In genomic region chr3:98991276-98991675, GRCm38 (mm10) we compare ENCODE assay signal across 16 mouse cellular contexts.
A peak's percentile ranks its signal among the peaks of the same experiment; 100 is the strongest.
DNase-seq lines count a peak whose midpoint lies in the region; ATAC-seq and TF ChIP-seq lines count a peak whose summit lies in the region.
"Had no signal": no experiment of that assay in that cellular context is flagged by ENCODE, and none has a peak within 500 bp of the region (broad histone marks: within the 10 kb centered on the region; RNA-seq: fewer than 3 reads in every experiment).

No protein-coding gene starts in this region.

- peak; percentile 41; the same call in 1 of the 2 replicates for ATAC-seq in forebrain, embryonic 13.5 days
- ATAC-seq in forebrain, postnatal 0 days, result no peak
- no peak for ATAC-seq in embryonic facial prominence, embryonic 15.5 days (ENCODE audit: insufficient number of reproducible peaks, low FRiP score, low TSS enrichment, low read depth)
- ATAC-seq in limb, embryonic 14.5 days (ENCODE audit: low FRiP score, low read depth), result peak; percentile 45
- ATAC-seq in cerebellum, adult (ENCODE audit: insufficient number of reproducible peaks, low FRiP score, low TSS enrichment), result no peak
- ATAC-seq: intestine, embryonic 15.5 days had no signal

- WGBS in forebrain, embryonic 13.5 days, result 51% methylated on average over 6 of the region's 6 CpGs
- 47% methylated on average over 6 of the region's 6 CpGs for whole genome bisulfite sequencing in forebrain, postnatal 0 days
- 32% methylated on average over 6 of the region's 6 CpGs for WGBS in embryonic facial prominence, embryonic 15.5 days
- WGBS in limb, embryonic 14.5 days, result 14% methylated on average over 6 of the region's 6 CpGs

- no peaks in the 10 kb centered on the region for H3K27me3 ChIP-seq in forebrain, embryonic 13.5 days
- H3K27me3 ChIP-seq in forebrain, postnatal 0 days (ENCODE audit: insufficient read depth, low read length), result no peaks in the 10 kb centered on the region
- H3K27me3 ChIP-seq in embryonic facial prominence, embryonic 15.5 days, result no peaks in the 10 kb centered on the region
- no peaks in the 10 kb centered on the region for H3K27me3 ChIP-seq in limb, embryonic 14.5 days (ENCODE audit: control insufficient read depth, insufficient read depth, low read length)
- H3K27me3 ChIP-seq: CH12.LX; heart, embryonic 15.5 days; hindbrain, embryonic 13.5 days; intestine, embryonic 15.5 days; midbrain, embryonic 15.5 days had no signal

- no peak overlapping the region for H3K4me3 ChIP-seq in forebrain, embryonic 13.5 days
- no peak overlapping the region for H3K4me3 ChIP-seq in forebrain, postnatal 0 days (ENCODE audit: low read depth, low read length)
- H3K4me3 ChIP-seq in embryonic facial prominence, embryonic 15.5 days (replicated peaks), result no peak overlapping the region
- no peak overlapping the region for H3K4me3 ChIP-seq in limb, embryonic 14.5 days (replicated peaks; ENCODE audit: low read length)
- H3K4me3 ChIP-seq: heart, embryonic 15.5 days; hindbrain, embryonic 13.5 days; intestine, embryonic 15.5 days; midbrain, embryonic 15.5 days had no signal

- H3K9me3 ChIP-seq in forebrain, embryonic 13.5 days (replicated peaks), result no peaks in the 10 kb centered on the region
- no peaks in the 10 kb centered on the region for H3K9me3 ChIP-seq in forebrain, postnatal 0 days (ENCODE audit: low read length)
- H3K9me3 ChIP-seq in embryonic facial prominence, embryonic 15.5 days (replicated peaks), result no peaks in the 10 kb centered on the region
- H3K9me3 ChIP-seq in limb, embryonic 14.5 days (ENCODE audit: control insufficient read depth, low read length), result 0 out of 2 replicates have a peak, but pooled peaks cover 5% of the 10 kb centered on the region
- H3K9me3 ChIP-seq: heart, embryonic 15.5 days; hindbrain, embryonic 13.5 days; intestine, embryonic 15.5 days; midbrain, embryonic 15.5 days had no signal

- intact Hi-C loops in left cerebral cortex, postnatal 25 days (cut with DNase I), result no loop called here

- TF ChIP-seq POLR2A in limb, embryonic 14.5 days (IDR thresholded peaks at IDR 0.05; ENCODE audit: borderline replicate concordance, extremely low read depth, insufficient read depth, insufficient read length), result no peak

- no peak for TF ChIP-seq CTCF in forebrain, postnatal 0 days (IDR thresholded peaks at IDR 0.05; ENCODE audit: low read depth)

- no peak for DNase-seq in forebrain, postnatal 0 days
- peak; percentile 10 for DNase-seq in kidney, postnatal 14 days
- DNase-seq in kidney, adult 18-20 months, result no peak
- peak; percentile 52 for DNase-seq in limb, embryonic 14.5 days (ENCODE audit: low spot score)
- no peak for DNase-seq in left cerebral cortex, postnatal 25 days (ENCODE audit: low spot score in 2 of 2)
- DNase-seq: adrenal gland, adult 8-10 months; cerebellum, adult 11-12 months; lung, adult 2 months had no signal

- no peaks in the 10 kb centered on the region for H3K36me3 ChIP-seq in forebrain, embryonic 13.5 days (ENCODE audit: poor library complexity, severe bottlenecking)
- H3K36me3 ChIP-seq in forebrain, postnatal 0 days (ENCODE audit: insufficient read depth), result no peaks in the 10 kb centered on the region
- H3K36me3 ChIP-seq in embryonic facial prominence, embryonic 15.5 days, result no peaks in the 10 kb centered on the region
- no peaks in the 10 kb centered on the region for H3K36me3 ChIP-seq in limb, embryonic 14.5 days (ENCODE audit: control insufficient read depth, insufficient read depth, low read length)
- H3K36me3 ChIP-seq: heart, embryonic 15.5 days; hindbrain, embryonic 13.5 days; intestine, embryonic 15.5 days; midbrain, embryonic 15.5 days had no signal

- H3K4me2 ChIP-seq in forebrain, embryonic 13.5 days, result peak overlapping the region; percentile 34
- no peak overlapping the region for H3K4me2 ChIP-seq in forebrain, postnatal 0 days (ENCODE audit: low read depth)
- H3K4me2 ChIP-seq in embryonic facial prominence, embryonic 15.5 days (replicated peaks), result peak overlapping the region; percentile 36
- H3K4me2 ChIP-seq in limb, embryonic 14.5 days (replicated peaks; ENCODE audit: low read depth, low read length, severe bottlenecking), result peak overlapping the region; percentile 31; the same call in 1 of the 2 replicates
- H3K4me2 ChIP-seq: intestine, embryonic 15.5 days; midbrain, embryonic 15.5 days had no signal

- no peak overlapping the region for H3K9ac ChIP-seq in forebrain, embryonic 13.5 days
- H3K9ac ChIP-seq in forebrain, postnatal 0 days, result no peak overlapping the region
- no peak overlapping the region for H3K9ac ChIP-seq in embryonic facial prominence, embryonic 15.5 days
- H3K9ac ChIP-seq in limb, embryonic 14.5 days (ENCODE audit: low read depth, low read length, severe bottlenecking), result no peak overlapping the region
- H3K9ac ChIP-seq: heart, embryonic 15.5 days; hindbrain, embryonic 13.5 days; intestine, embryonic 15.5 days; midbrain, embryonic 15.5 days had no signal

- no peak overlapping the region for H3K27ac ChIP-seq in forebrain, embryonic 13.5 days
- H3K27ac ChIP-seq in forebrain, postnatal 0 days (ENCODE audit: low read depth, low read length), result no peak overlapping the region
- peak overlapping the region; percentile 86; the same call in 1 of the 2 replicates for H3K27ac ChIP-seq in embryonic facial prominence, embryonic 15.5 days (replicated peaks)
- peak overlapping the region; percentile 82 for H3K27ac ChIP-seq in limb, embryonic 14.5 days (replicated peaks; ENCODE audit: low read depth, low read length)
- H3K27ac ChIP-seq: heart, embryonic 15.5 days; hindbrain, embryonic 13.5 days; intestine, embryonic 15.5 days; midbrain, embryonic 15.5 days had no signal

- H3K4me1 ChIP-seq in forebrain, embryonic 13.5 days, result peaks cover 17% of the 10 kb centered on the region
- no peaks in the 10 kb centered on the region for H3K4me1 ChIP-seq in forebrain, postnatal 0 days (ENCODE audit: insufficient read depth)
- H3K4me1 ChIP-seq in embryonic facial prominence, embryonic 15.5 days, result peaks cover 8% of the 10 kb centered on the region; the same call in 1 of the 2 replicates
- H3K4me1 ChIP-seq in limb, embryonic 14.5 days (ENCODE audit: control insufficient read depth, insufficient read depth, low read length), result peaks cover 13% of the 10 kb centered on the region
- H3K4me1 ChIP-seq: hindbrain, embryonic 13.5 days; intestine, embryonic 15.5 days; midbrain, embryonic 15.5 days had no signal

Comparison
In these comparisons a context has a peak if more than half of its experiments do, and no peak if none do; other contexts are left out.
1. ATAC-seq: peak in forebrain, embryonic 13.5 days (single experiment) and limb, embryonic 14.5 days (single experiment); none in forebrain, postnatal 0 days (single experiment), embryonic facial prominence, embryonic 15.5 days (single experiment) and cerebellum, adult (single experiment).
2. DNase-seq: peak in kidney, postnatal 14 days (single experiment) and limb, embryonic 14.5 days (single experiment); none in forebrain, postnatal 0 days (single experiment), kidney, adult 18-20 months (single experiment) and left cerebral cortex, postnatal 25 days (0 of 2).
3. H3K27ac ChIP-seq: peak in embryonic facial prominence, embryonic 15.5 days (single experiment) and limb, embryonic 14.5 days (single experiment); none in forebrain, embryonic 13.5 days (single experiment) and forebrain, postnatal 0 days (single experiment).